In genomic region chr1:39462937-39463444, GRCm38 (mm10) we compare ENCODE assay signal across 19 mouse cellular contexts. TPM values are rescaled to one million over a fixed set of nuclear protein-coding genes. Genes with fewer than 3 reads are reported as not detected.
A peak's percentile ranks its signal among the peaks of the same experiment; 100 is the strongest.
DNase-seq lines count a peak whose midpoint lies in the region; ATAC-seq lines count a peak whose summit lies in the region.
"Had no signal": no experiment of that assay in that cellular context is flagged by ENCODE, and none has a peak within 500 bp of the region (broad histone marks: within the 10 kb centered on the region; RNA-seq: fewer than 3 reads in every experiment).

No protein-coding gene starts in this region.

- DNase-seq in heart, adult 9 months (ENCODE audit: low spot score in 2 of 2) = no peak
- DNase-seq in ES-CJ7 (ENCODE audit: low read depth, low spot score) (peak; percentile 59), ZHBTc4 (ENCODE audit: low read depth, low spot score) (peak; percentile 53)
- DNase-seq in forebrain, embryonic 14.5 days (ENCODE audit: low spot score) = no peak
- DNase-seq in hindbrain, embryonic 14.5 days (ENCODE audit: low spot score) = no peak
- DNase-seq: adrenal gland, postnatal 10 days; cerebellum, postnatal 25 days; embryo, embryonic 11 days; heart, adult 11 months; heart, postnatal 10 days; kidney, postnatal 14 days; lung, adult 18-20 months; lung, postnatal 14 days; midbrain, embryonic 14.5 days had no signal

- no peaks in the 10 kb centered on the region for H3K36me3 ChIP-seq in heart, embryonic 13.5 days
- H3K36me3 ChIP-seq in liver, embryonic 16.5 days (ENCODE audit: control insufficient read depth, insufficient read depth) = no peaks in the 10 kb centered on the region
- H3K36me3 ChIP-seq in forebrain, embryonic 14.5 days (ENCODE audit: control insufficient read depth, insufficient read depth, low read length) = no peaks in the 10 kb centered on the region
- no peaks in the 10 kb centered on the region for H3K36me3 ChIP-seq in hindbrain, embryonic 14.5 days (replicated peaks; ENCODE audit: control insufficient read depth, insufficient read depth)
- H3K36me3 ChIP-seq: neural tube, embryonic 13.5 days; stomach, embryonic 15.5 days had no signal

- peak overlapping the region; percentile 75 for H3K27ac ChIP-seq in heart, embryonic 13.5 days (replicated peaks)
- H3K27ac ChIP-seq in liver, embryonic 16.5 days (ENCODE audit: low read length) = no peak overlapping the region
- H3K27ac ChIP-seq in forebrain, embryonic 14.5 days (ENCODE audit: low read depth, low read length) = no peak overlapping the region
- H3K27ac ChIP-seq in hindbrain, embryonic 14.5 days = no peak overlapping the region
- H3K27ac ChIP-seq: neural tube, embryonic 13.5 days; stomach, embryonic 15.5 days had no signal

- no peak overlapping the region for H3K4me3 ChIP-seq in heart, embryonic 13.5 days
- H3K4me3 ChIP-seq in liver, embryonic 16.5 days (ENCODE audit: low read depth, low read length) = no peak overlapping the region
- no peak overlapping the region for H3K4me3 ChIP-seq in forebrain, embryonic 14.5 days (ENCODE audit: low read depth, low read length)
- no peak overlapping the region for H3K4me3 ChIP-seq in hindbrain, embryonic 14.5 days (replicated peaks; ENCODE audit: low read length)
- H3K4me3 ChIP-seq: megakaryocyte, embryonic 14.5 days; neural tube, embryonic 13.5 days; stomach, embryonic 15.5 days had no signal

- no peaks in the 10 kb centered on the region for H3K27me3 ChIP-seq in heart, embryonic 13.5 days (replicated peaks)
- H3K27me3 ChIP-seq in liver, embryonic 16.5 days (ENCODE audit: control insufficient read depth, insufficient read depth, low read depth, low read length) = no peaks in the 10 kb centered on the region
- H3K27me3 ChIP-seq in forebrain, embryonic 14.5 days (replicated peaks; ENCODE audit: control insufficient read depth, insufficient read depth, low read length) = no peaks in the 10 kb centered on the region
- H3K27me3 ChIP-seq in hindbrain, embryonic 14.5 days (ENCODE audit: control insufficient read depth, insufficient read depth, low read length) = no peaks in the 10 kb centered on the region
- H3K27me3 ChIP-seq: neural tube, embryonic 13.5 days; stomach, embryonic 15.5 days had no signal

- peaks cover 36% of the 10 kb centered on the region for H3K4me1 ChIP-seq in heart, embryonic 13.5 days
- H3K4me1 ChIP-seq in liver, embryonic 16.5 days (ENCODE audit: control insufficient read depth, low read depth, low read length) = peaks cover 36% of the 10 kb centered on the region
- H3K4me1 ChIP-seq in forebrain, embryonic 14.5 days (ENCODE audit: control insufficient read depth, insufficient read depth, low read length) = no peaks in the 10 kb centered on the region
- no peaks in the 10 kb centered on the region for H3K4me1 ChIP-seq in hindbrain, embryonic 14.5 days (replicated peaks; ENCODE audit: control insufficient read depth, insufficient read depth, low read length)
- H3K4me1 ChIP-seq: stomach, embryonic 15.5 days had no signal

- no peaks in the 10 kb centered on the region for H3K9me3 ChIP-seq in heart, embryonic 13.5 days
- H3K9me3 ChIP-seq in liver, embryonic 16.5 days (replicated peaks; ENCODE audit: control insufficient read depth, low read length) = no peaks in the 10 kb centered on the region
- no peaks in the 10 kb centered on the region for H3K9me3 ChIP-seq in forebrain, embryonic 14.5 days (replicated peaks; ENCODE audit: control insufficient read depth, low read length)
- H3K9me3 ChIP-seq in hindbrain, embryonic 14.5 days (ENCODE audit: control insufficient read depth, low read length) = no peaks in the 10 kb centered on the region
- H3K9me3 ChIP-seq: megakaryocyte, embryonic 14.5 days; neural tube, embryonic 13.5 days; stomach, embryonic 15.5 days had no signal

- no peak overlapping the region for H3K4me2 ChIP-seq in heart, embryonic 13.5 days
- H3K4me2 ChIP-seq in liver, embryonic 16.5 days (ENCODE audit: low read depth, low read length) = no peak overlapping the region
- no peak overlapping the region for H3K4me2 ChIP-seq in forebrain, embryonic 14.5 days (ENCODE audit: low read length)
- no peak overlapping the region for H3K4me2 ChIP-seq in hindbrain, embryonic 14.5 days (replicated peaks)
- H3K4me2 ChIP-seq: neural tube, embryonic 13.5 days; stomach, embryonic 15.5 days had no signal

- ATAC-seq in heart, embryonic 13.5 days (ENCODE audit: extremely low read depth, insufficient number of reproducible peaks, low FRiP score, low TSS enrichment) = no peak
- peak; percentile 15; the same call in 1 of the 2 replicates for ATAC-seq in liver, embryonic 16.5 days (ENCODE audit: low read depth)
- no peak for ATAC-seq in forebrain, embryonic 14.5 days
- ATAC-seq in hindbrain, embryonic 14.5 days (ENCODE audit: low FRiP score) = no peak

- 84% methylated on average over 6 of the region's 6 CpGs for WGBS in heart, embryonic 13.5 days
- WGBS in liver, embryonic 16.5 days (ENCODE audit: insufficient replicate concordance) = 83% methylated on average over 6 of the region's 6 CpGs
- WGBS in forebrain, embryonic 14.5 days = 91% methylated on average over 6 of the region's 6 CpGs
- WGBS in hindbrain, embryonic 14.5 days = 94% methylated on average over 6 of the region's 6 CpGs

- H3K9ac ChIP-seq in heart, embryonic 13.5 days = no peak overlapping the region
- H3K9ac ChIP-seq in liver, embryonic 16.5 days (ENCODE audit: low read depth, low read length) = no peak overlapping the region
- H3K9ac ChIP-seq in forebrain, embryonic 14.5 days (ENCODE audit: low read length) = no peak overlapping the region
- H3K9ac ChIP-seq in hindbrain, embryonic 14.5 days = no peak overlapping the region
- H3K9ac ChIP-seq: neural tube, embryonic 13.5 days; stomach, embryonic 15.5 days had no signal

RNA-seq across cellular contexts. Expression of gene Tbc1d8, which starts 15.6 kb away (rescaled TPM):
- 11.5 and 11.7 TPM in 2 replicates for polyA plus RNA-seq in heart, embryonic 13.5 days (2015; fragmentation: Nextera tagmentation; extraction: Ambion mirVana)
- 6.2 and 7.2 TPM in 2 replicates for polyA plus RNA-seq in liver, embryonic 16.5 days (2015; fragmentation: Nextera tagmentation; extraction: Ambion mirVana)
- polyA plus RNA-seq in forebrain, embryonic 14.5 days (2014; fragmentation: Nextera tagmentation; extraction: Ambion mirVana) = 4.7 and 7.3 TPM in 2 replicates
- 10.0 and 11.6 TPM in 2 replicates for polyA plus RNA-seq in hindbrain, embryonic 14.5 days (2014; fragmentation: Nextera tagmentation; extraction: Ambion mirVana)

Comparison
In these comparisons a context has a peak if more than half of its experiments do, and no peak if none do; other contexts are left out.
1. DNase-seq: peak in ES-CJ7 (single experiment) and ZHBTc4 (single experiment); none in heart, adult 9 months (0 of 2), forebrain, embryonic 14.5 days (single experiment) and hindbrain, embryonic 14.5 days (single experiment).